Mouse (Mus musculus) adrenal gland, adult 18-20 months (tissue): ENCODE measurements around the gene Flcn. TPM values are rescaled to one million over a fixed set of nuclear protein-coding genes. Genes with fewer than 3 reads are reported as not detected.
"Not testable (repeated sequence)": the region's sequence is repeated elsewhere in the genome, so short reads cannot be mapped to it uniquely, and the experiment has no call there.

Experiments
- DNase-seq, 2 experiments: peaks; one replicate each; pipeline ENCODE4 v3.0.0; 2021 to 2022; ENCODE audit warnings: low spot score in 2 of 2
- long read RNA-seq, 2 experiments: library from polyadenylated mRNA; stranded (forward); transcript quantifications; one replicate each; pipeline ENCODE4 v2.0.0; 2021
- total RNA-seq, 2 experiments: library from RNA; stranded (reverse); gene quantifications; 1 replicate in 1 of 2; 2 replicates in 1 of 2; pipeline ENCODE4 v1.2.3; 2021

Gene Flcn
- 10 to 100 TPM; 85.5 to 99.0 TPM for total RNA-seq
- long read RNA-seq, experiment 1, transcript Flcn-203 (13 exons, 3,437 nt): major isoform, 61 of 102 reads
- long read RNA-seq, experiment 1, partial matches to known transcripts: 5 of 102 reads
- long read RNA-seq, experiment 1, other reads (novel, unspliced or antisense): 36 of 102 reads
- long read RNA-seq, experiment 2, transcript Flcn-203 (13 exons, 3,437 nt): major isoform, 97 of 157 reads
- long read RNA-seq, experiment 2, partial matches to known transcripts: 14 of 157 reads
- long read RNA-seq, experiment 2, other reads (novel, unspliced or antisense): 45 of 157 reads

- DNase-seq: peak; percentile 84 to 89
Measured at GRCm38 (mm10) chr11:59809670-59810474, at the start of gene Flcn. Flcn (minus strand) TSS chr11:59810016.

- no peak for DNase-seq
Measured at GRCm38 (mm10) chr11:59852865-59853264, 43.0 kb upstream of the Flcn start.

- DNase-seq: peak; percentile 78 to 80
Measured at GRCm38 (mm10) chr11:59847891-59848884, 38.4 kb upstream of the Flcn start.

- DNase-seq: peak; percentile 29 to 32
Measured at GRCm38 (mm10) chr11:59847131-59847530, 37.3 kb upstream of the Flcn start.

GRCm38 (mm10) chr11:59846311-59846710 lies 36.5 kb upstream of the Flcn start:
- no peak for DNase-seq

- peak; percentile 86 for DNase-seq
Measured at GRCm38 (mm10) chr11:59839459-59840126, 29.8 kb upstream of the Flcn start, which contains the start of gene Cops3. Cops3 (minus strand) TSS chr11:59839838.

GRCm38 (mm10) chr11:59839008-59839458 lies 29.2 kb upstream of the Flcn start, which contains the start of gene Nt5m:
Nt5m (plus strand) TSS chr11:59839447.
- peak; percentile 93 to 95 for DNase-seq

GRCm38 (mm10) chr11:59838426-59838825 lies 28.6 kb upstream of the Flcn start:
- DNase-seq: no peak

GRCm38 (mm10) chr11:59837789-59838188 lies 28.0 kb upstream of the Flcn start:
- not testable (repeated sequence) for DNase-seq

- no peak for DNase-seq
Measured at GRCm38 (mm10) chr11:59821625-59822024, 11.8 kb upstream of the Flcn start.

- no peak for DNase-seq
Measured at GRCm38 (mm10) chr11:59817916-59818315, 8.1 kb upstream of the Flcn start.

- DNase-seq: no peak
Measured at GRCm38 (mm10) chr11:59815482-59816065, 5.8 kb upstream of the Flcn start.

- DNase-seq: no peak
Measured at GRCm38 (mm10) chr11:59814936-59815335, 5.1 kb upstream of the Flcn start.

- DNase-seq: no peak
Measured at GRCm38 (mm10) chr11:59814311-59814710, 4.5 kb upstream of the Flcn start.

- no peak for DNase-seq
Measured at GRCm38 (mm10) chr11:59813276-59813675, 3.5 kb upstream of the Flcn start.

- DNase-seq: no peak
Measured at GRCm38 (mm10) chr11:59811211-59811610, 1.4 kb upstream of the Flcn start.

- DNase-seq: no peak
Measured at GRCm38 (mm10) chr11:59810480-59811158, 803 bp upstream of the Flcn start.

GRCm38 (mm10) chr11:59809071-59809669 lies 646 bp downstream of the Flcn start:
- DNase-seq: no peak
